Mouse (Mus musculus) frontal cortex, postnatal 25 days (tissue): ENCODE measurements around the gene Fcrlb.

Experiments used
- DNase-seq, 2 experiments: peaks; one replicate each; pipeline ENCODE4 v3.0.0; 2022; ENCODE audit warnings: low spot score in 2 of 2

The Fcrlb gene

DNA sequence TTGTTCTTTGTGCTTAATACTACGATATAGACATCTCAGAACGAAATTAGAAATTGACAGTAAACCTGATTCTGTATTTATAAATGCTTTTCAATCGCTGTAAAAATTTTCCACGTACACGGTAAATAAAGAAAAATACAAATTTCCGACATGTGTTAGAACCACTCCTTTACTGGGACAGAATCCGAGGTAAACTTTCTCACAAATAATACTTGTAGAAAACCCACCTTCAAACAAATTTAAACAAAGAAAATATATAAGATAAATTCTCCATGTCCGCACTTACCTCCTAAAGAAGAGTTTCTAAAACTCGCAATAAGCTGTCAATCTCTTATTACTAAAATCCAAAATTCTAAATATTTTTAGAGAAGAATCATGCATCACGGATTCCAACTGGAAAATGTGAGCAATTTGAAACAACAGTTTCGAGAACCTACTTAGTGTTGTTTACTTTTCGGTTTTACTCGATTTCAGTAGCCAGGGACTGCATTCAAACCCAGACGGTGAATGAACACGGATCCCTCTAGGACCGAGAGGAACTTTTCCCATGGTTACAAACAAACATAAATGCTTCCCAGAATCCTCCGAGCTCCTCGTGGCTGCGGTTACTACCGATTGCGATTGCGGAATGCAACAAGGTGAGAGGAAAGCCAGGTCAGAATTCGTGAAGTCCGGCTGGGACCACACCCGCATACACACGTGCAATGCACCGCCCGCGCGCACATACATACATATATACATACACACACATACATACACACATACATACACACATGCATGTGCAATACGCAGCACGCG, 44.4 kb downstream of the Fcrlb start:
- peak; percentile 49 to 70 for DNase-seq

- peak; percentile 96 for DNase-seq
Observed at GRCm38 (mm10) chr1:170867691-170868105, 45.0 kb downstream of the Fcrlb start, which contains the start of gene Atf6. Gene Atf6 (minus strand): TSS chr1:170867771.

DNA sequence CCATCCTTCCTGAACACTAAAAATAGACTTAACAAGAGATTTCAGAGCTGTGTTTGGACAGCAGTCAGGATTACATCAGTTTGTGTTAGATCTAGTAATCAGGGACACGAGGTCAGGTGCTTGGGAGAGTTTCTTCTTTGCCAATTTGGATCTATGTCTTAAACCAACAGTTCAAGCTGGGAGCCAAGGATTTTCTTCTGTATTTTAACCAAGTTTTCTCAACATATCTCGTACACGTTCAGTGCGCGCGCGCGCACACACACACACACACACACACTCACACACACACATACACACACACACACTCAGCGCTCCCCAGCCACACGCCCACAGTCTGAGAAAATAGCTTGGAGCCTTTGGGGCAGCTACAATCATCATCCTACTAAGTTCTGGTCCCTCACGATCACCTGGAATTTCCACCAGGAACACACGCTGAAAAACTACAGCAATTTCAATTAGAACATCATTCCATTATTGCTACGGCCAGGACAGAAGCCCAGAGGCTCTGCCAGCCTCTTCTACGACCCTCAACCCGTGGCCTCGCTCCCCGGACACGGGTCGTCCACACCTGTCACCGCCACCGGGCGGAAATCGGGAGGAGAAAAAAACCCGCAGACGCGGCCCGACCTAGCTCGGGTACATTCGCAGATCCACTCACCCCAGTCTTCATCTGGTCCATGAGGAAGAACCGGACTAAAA, 45.6 kb downstream of the Fcrlb start:
- DNase-seq = no peak

DNA sequence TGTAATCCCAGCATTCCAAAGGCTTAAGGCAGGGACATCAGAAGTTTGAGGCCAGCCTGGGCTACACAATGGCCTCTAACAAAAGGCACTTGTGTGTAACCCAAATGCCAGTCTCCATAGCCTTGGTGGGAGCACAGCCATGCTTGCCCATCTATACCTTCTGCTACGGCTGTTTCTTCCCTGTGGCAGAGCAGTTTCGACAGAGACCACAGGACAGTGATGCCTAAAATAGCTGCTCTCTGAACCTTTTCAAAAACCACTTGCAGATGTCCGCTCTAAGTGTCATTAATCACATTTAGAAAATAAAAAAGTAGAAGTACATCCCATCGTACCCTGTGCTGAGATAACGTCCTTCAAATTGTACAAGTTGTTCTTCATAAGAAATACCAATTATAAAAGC, 47.3 kb downstream of the Fcrlb start:
- DNase-seq = no peak

GRCm38 (mm10) chr1:170864754-170865153, 48.0 kb downstream of the Fcrlb start:
- DNase-seq = no peak

DNA sequence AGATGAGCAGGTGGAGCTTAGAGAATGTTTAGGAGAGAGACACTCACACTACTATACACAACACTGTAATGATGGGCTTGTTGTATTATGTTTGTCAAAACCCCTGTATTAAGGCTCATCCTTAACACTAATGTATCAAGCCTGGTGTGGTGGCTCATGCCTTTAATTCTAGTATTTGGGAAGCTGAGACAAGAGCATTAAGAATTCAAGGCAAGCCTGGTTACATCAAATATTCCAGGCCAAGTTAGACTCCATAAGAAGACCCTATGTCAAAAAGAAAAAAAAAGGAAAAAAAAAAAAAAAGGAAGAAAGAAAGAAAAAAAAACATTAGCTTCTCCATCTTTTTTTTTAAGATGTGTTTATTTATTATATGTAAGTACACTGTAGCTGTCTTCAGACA, 48.5 kb downstream of the Fcrlb start:
- DNase-seq = no peak

GRCm38 (mm10) chr1:170863033-170863432, 49.7 kb downstream of the Fcrlb start:
- DNase-seq = no peak

GRCm38 (mm10) chr1:170862435-170862717, 50.4 kb downstream of the Fcrlb start:
- no peak for DNase-seq

- DNase-seq = no peak
Observed at GRCm38 (mm10) chr1:170861671-170862434, 50.9 kb downstream of the Fcrlb start.

DNA sequence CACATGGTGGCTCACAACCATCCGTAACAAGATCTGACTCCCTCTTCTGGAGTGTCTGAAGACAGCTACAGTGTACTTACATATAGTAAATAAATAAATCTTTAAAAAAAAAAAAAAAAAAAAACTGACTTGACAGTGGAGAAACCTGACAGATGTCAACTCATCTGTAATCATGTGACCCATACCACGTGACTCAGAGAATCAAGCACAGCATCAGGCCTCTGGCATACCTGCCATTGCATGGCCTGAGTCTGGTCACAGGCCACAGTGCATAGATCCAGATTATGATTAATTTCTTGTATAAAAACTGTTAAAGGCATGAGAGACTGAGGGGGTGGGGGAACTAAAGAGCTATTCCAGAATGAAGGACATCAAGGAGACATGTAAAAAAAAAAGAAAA, 53.9 kb downstream of the Fcrlb start:
- no peak for DNase-seq

DNA sequence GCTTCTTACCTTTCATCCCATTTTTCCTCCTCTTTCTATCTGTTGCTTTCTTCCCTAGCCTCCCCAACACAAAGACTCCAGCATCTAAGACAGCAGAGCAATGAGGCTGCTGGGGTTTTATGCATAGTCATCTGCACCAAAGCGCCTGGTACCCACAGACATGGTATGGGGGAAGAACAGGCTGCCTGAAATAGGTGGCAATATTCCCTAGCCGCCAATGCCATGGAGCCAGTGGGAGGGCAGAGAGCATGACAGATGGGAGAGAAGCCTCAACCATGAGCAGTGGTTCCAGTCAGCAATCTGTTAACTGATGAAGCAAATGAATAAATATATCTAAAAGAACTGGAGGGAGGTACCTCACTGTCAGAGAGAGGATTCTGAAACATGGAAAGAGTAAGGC, 55.4 kb downstream of the Fcrlb start:
- DNase-seq = no peak
